Mouse (Mus musculus) stomach, postnatal 0 days (tissue): Measurements from ENCODE around the gene Syngr1. TPM values are rescaled to one million over a fixed set of nuclear protein-coding genes. Genes with fewer than 3 reads are reported as not detected.

Experiments used
- ATAC-seq: fragments of 200-750 bp; cut with Nextera tagmentation; 2 replicates; pipeline ENCODE4 v1.8.0; 2017; ENCODE audit not compliant: low FRiP score, low TSS enrichment
- DNase-seq: peaks from one replicate; pipeline ENCODE4 v3.0.0-alpha.2; 2016; ENCODE audit warnings: low spot score
- H3K27ac ChIP-seq: fragments of 300-500 bp; sonication (generic); replicated peaks from 2 replicates; pipeline ENCODE4 v1.5.1; 2014; ENCODE audit warnings: mild to moderate bottlenecking, control low read depth
- H3K27me3 ChIP-seq: fragments of 300-500 bp; sonication (generic); 2 replicates; pipeline ENCODE4 v1.6.1; 2014; ENCODE audit warnings: low read length; ENCODE audit not compliant: control insufficient read depth, insufficient read depth
- H3K36me3 ChIP-seq: fragments of 300-500 bp; sonication (generic); 2 replicates; pipeline ENCODE4 v1.6.1; 2014; ENCODE audit warnings: low read length, mixed read lengths; ENCODE audit not compliant: control insufficient read depth, insufficient read depth
- H3K4me1 ChIP-seq: fragments of 300-500 bp; sonication (generic); replicated peaks from 2 replicates; pipeline ENCODE4 v1.6.1; 2014; ENCODE audit warnings: antibody characterized with exemption; ENCODE audit not compliant: control insufficient read depth, insufficient read depth
- H3K4me2 ChIP-seq: fragments of 300-500 bp; sonication (generic); replicated peaks from 2 replicates; pipeline ENCODE4 v1.6.1; 2014; ENCODE audit warnings: low read depth, mild to moderate bottlenecking, control low read depth, moderate library complexity
- H3K4me3 ChIP-seq: fragments of 300-500 bp; sonication (generic); 2 replicates; pipeline ENCODE4 v1.5.1; 2014; ENCODE audit warnings: low read depth, low read length, control low read depth
- H3K9ac ChIP-seq: fragments of 300-500 bp; sonication (generic); 2 replicates; pipeline ENCODE4 v1.6.1; 2014; ENCODE audit warnings: mild to moderate bottlenecking, low read length, control low read depth, mixed read lengths
- H3K9me3 ChIP-seq: fragments of 300-500 bp; sonication (generic); 2 replicates; pipeline ENCODE4 v1.6.1; 2016; ENCODE audit warnings: low read length; ENCODE audit not compliant: control insufficient read depth
- CTCF ChIP-seq: IDR thresholded peaks from 2 replicates; pipeline ENCODE4 v1.5.1; 2016; ENCODE audit warnings: antibody characterized with exemption, low read depth, mild to moderate bottlenecking, moderate library complexity
- EP300 ChIP-seq: optimal IDR thresholded peaks from 2 replicates; pipeline ENCODE3; 2016; ENCODE audit warnings: antibody characterized with exemption
- WGBS: fragments of 180-500 bp; shearing (Covaris S2); extraction: QIAGEN DNeasy Blood & Tissue Kit; methylation state at CpG from one replicate; pipeline ENCODE4 v1.1.7; 2014; 5-methylcytosine and 5-hydroxymethylcytosine counted together
- polyA plus RNA-seq: library from polyadenylated mRNA; unstranded; fragments of >200 nt; fragmentation: Nextera tagmentation; extraction: Ambion mirVana; gene quantifications from 2 replicates; pipeline ENCODE4 v1.2.1, GENCODE M21; 2015

Syngr1 gene
- polyA plus RNA-seq, 1 experiment from 2014 or later: 53.7 TPM

GRCm38 (mm10) chr15:80096946-80097881 is 6.1 kb downstream of the Syngr1 start:
- WGBS: 17% methylated on average over 16 of the region's 20 CpGs
- no peak for TF ChIP-seq CTCF
- no peak for TF ChIP-seq EP300

DNA sequence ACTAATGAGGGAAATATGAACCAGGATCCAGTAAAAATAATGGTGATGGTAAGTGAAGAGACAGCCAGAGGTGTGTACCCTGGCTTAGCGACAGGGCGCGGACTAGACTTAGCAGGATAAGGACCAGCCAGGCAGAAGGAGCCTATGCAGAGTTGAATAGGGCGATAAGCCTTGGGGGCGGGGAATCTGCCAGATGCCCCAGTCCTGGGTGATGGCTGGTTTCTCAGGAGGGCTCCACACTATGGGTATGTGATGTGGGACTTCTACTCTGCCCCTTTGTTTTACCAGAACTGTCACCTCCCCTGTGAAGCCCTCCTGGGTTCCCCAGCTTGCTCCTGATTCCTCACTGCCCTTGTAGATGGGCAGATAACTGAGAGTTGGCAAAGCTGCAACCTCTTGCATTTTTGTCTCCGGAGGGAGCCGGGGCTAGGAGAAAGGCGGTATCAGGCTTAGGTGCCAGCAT is 6.9 kb downstream of the Syngr1 start:
- no peaks in the 10 kb centered on the region for H3K27me3 ChIP-seq
- DNase-seq (no peak), ATAC-seq (no peak)
- no peak overlapping the region for H3K4me2 ChIP-seq
- H3K4me3 ChIP-seq: no peak overlapping the region
- no peak overlapping the region for H3K9ac ChIP-seq
- H3K27ac ChIP-seq: no peak overlapping the region
- no peaks in the 10 kb centered on the region for H3K36me3 ChIP-seq
- TF ChIP-seq CTCF (no peak), EP300 (no peak)
- peaks cover 11% of the 10 kb centered on the region; the same call in 1 of the 2 replicates for H3K4me1 ChIP-seq
- 44% methylated on average over 8 of the region's 8 CpGs for WGBS
- H3K9me3 ChIP-seq: no peaks in the 10 kb centered on the region

More at GRCm38 (mm10) chr15:80096946-80097881, 6.1 kb downstream of the Syngr1 start:
- Histone ChIP-seq H3K4me1 (peaks cover 11% of the 10 kb centered on the region; the same call in 1 of the 2 replicates), H3K36me3 (no peaks in the 10 kb centered on the region), H3K4me3 (no peak overlapping the region), H3K9me3 (no peaks in the 10 kb centered on the region), H3K27ac (peak overlapping the region; percentile 88), H3K27me3 (no peaks in the 10 kb centered on the region), H3K4me2 (no peak overlapping the region; the same call in 1 of the 2 replicates), H3K9ac (0 out of 2 replicates have a peak overlapping the region, but pooled peaks have one; percentile 28)
- ATAC-seq (peak; percentile 41), DNase-seq (peak; percentile 87)

DNA sequence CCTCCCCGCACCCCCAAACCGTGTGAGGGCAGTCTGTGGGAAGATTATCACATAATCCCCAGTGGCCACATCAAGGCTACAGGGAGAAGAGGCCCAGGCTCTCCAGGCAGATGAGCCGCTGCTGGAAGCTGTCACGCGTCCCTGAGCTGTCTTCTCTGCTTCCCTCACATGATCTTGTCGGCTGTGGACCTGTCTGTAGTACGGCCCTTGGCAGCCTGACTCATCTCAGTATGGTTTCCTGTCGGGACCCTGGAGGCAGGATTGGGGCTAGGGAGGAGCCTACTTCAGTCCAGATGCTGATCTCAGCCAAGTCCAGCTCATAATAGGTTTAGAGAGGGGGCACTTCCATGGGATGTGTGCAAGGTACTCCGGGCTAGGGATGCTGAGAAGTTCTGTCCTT is 7.7 kb downstream of the Syngr1 start:
- no peak overlapping the region for H3K4me3 ChIP-seq
- H3K36me3 ChIP-seq: no peaks in the 10 kb centered on the region
- TF ChIP-seq CTCF (no peak), EP300 (no peak)
- WGBS: 43% methylated on average over 9 of the region's 9 CpGs
- no peaks in the 10 kb centered on the region for H3K27me3 ChIP-seq
- ATAC-seq (no peak), DNase-seq (no peak)
- H3K9me3 ChIP-seq: no peaks in the 10 kb centered on the region
- H3K4me2 ChIP-seq: no peak overlapping the region
- no peak overlapping the region for H3K9ac ChIP-seq
- peaks cover 11% of the 10 kb centered on the region; the same call in 1 of the 2 replicates for H3K4me1 ChIP-seq
- H3K27ac ChIP-seq: no peak overlapping the region

DNA sequence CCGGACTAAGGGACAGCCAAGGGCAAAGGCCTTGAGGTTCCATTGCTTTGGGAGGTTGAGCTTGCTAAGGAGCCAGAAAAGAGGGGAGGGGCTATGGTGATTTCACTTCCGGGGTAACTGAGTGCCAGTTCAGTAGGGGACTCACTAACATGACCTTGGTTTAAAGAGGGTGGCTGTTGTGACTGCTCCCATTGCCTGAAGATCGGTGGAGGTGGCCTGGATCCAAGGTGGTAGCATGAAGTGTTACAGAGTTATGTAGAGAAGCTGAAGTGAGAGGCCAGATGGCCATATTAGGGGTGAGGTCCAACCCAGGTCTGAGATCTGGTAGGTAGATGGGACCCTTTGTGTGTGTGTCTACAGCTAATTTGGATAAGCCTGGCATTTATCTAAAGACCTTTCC is 8.3 kb downstream of the Syngr1 start:
- Histone ChIP-seq H3K9ac (no peak overlapping the region), H3K36me3 (no peaks in the 10 kb centered on the region), H3K4me3 (no peak overlapping the region), H3K27ac (no peak overlapping the region), H3K27me3 (no peaks in the 10 kb centered on the region), H3K4me1 (peaks cover 11% of the 10 kb centered on the region; the same call in 1 of the 2 replicates), H3K4me2 (no peak overlapping the region), H3K9me3 (no peaks in the 10 kb centered on the region)
- WGBS: 75% methylated on average over 3 of the region's 3 CpGs
- TF ChIP-seq CTCF (no peak), EP300 (no peak)
- ATAC-seq (no peak), DNase-seq (no peak)

GRCm38 (mm10) chr15:80100196-80100595 is 9.1 kb downstream of the Syngr1 start:
- H3K4me3 ChIP-seq: no peak overlapping the region
- TF ChIP-seq EP300 (no peak), CTCF (no peak)
- H3K4me2 ChIP-seq: no peak overlapping the region
- H3K27me3 ChIP-seq: no peaks in the 10 kb centered on the region
- H3K9ac ChIP-seq: no peak overlapping the region
- H3K4me1 ChIP-seq: peaks cover 11% of the 10 kb centered on the region; the same call in 1 of the 2 replicates
- no peaks in the 10 kb centered on the region for H3K36me3 ChIP-seq
- DNase-seq (no peak), ATAC-seq (no peak)
- no peak overlapping the region for H3K27ac ChIP-seq
- no peaks in the 10 kb centered on the region for H3K9me3 ChIP-seq
- WGBS: 79% methylated on average over 3 of the region's 3 CpGs

DNA sequence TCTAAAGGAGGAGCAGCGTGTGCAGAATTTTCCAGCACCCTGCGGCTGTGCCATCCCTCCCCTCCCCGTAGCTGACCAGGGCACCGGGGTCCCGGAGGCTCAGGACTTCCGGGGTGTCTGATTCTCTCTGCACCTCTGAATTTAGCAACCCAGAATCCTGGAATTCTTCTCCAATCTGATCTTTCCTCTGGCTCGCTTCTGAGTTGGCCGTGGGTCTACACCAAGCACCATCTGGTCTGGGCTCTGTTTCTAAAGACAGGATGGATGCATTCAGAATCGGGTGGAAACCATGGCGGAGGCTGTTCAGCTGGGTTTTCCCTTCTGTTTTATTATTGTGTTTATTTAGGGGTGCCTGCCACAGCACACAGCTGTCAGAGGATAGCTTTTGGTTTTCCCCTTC is 9.7 kb downstream of the Syngr1 start:
- ATAC-seq: no peak
- H3K36me3 ChIP-seq: no peaks in the 10 kb centered on the region

More for the DNA sequence above, 9.7 kb downstream of the Syngr1 start:
- WGBS: 77% methylated on average over 10 of the region's 10 CpGs
- no peak for DNase-seq
- TF ChIP-seq EP300 (no peak), CTCF (no peak)
- Histone ChIP-seq H3K27ac (no peak overlapping the region), H3K9me3 (no peaks in the 10 kb centered on the region), H3K4me2 (no peak overlapping the region), H3K4me1 (peaks cover 11% of the 10 kb centered on the region; the same call in 1 of the 2 replicates), H3K4me3 (no peak overlapping the region), H3K27me3 (no peaks in the 10 kb centered on the region), H3K9ac (no peak overlapping the region)
